Mouse (Mus musculus): ENCODE data around the gene Bbs9. TPM values are rescaled to one million over a fixed set of nuclear protein-coding genes. Genes with fewer than 3 reads are reported as not detected.
"Not testable (repeated sequence)": the region's sequence is repeated elsewhere in the genome, so short reads cannot be mapped to it uniquely, and the experiment has no call there.

The Bbs9 gene
- polyA plus RNA-seq, 1 experiment from 2014 or later, result 12.3 TPM

GRCm38 (mm10) chr9:22711339-22711738 lies 235.8 kb downstream of the Bbs9 start:
- H3K9me3 ChIP-seq (ENCODE audit: control insufficient read depth, low read length), result no peaks in the 10 kb centered on the region
- no peaks in the 10 kb centered on the region for H3K36me3 ChIP-seq (ENCODE audit: control insufficient read depth, insufficient read depth, low read length)
- no peaks in the 10 kb centered on the region for H3K27me3 ChIP-seq (ENCODE audit: control insufficient read depth, insufficient read depth, low read length)
- 91% methylated on average over 2 of the region's 2 CpGs for WGBS
- H3K9ac ChIP-seq (ENCODE audit: low read depth, low read length), result no peak overlapping the region
- H3K27ac ChIP-seq (ENCODE audit: low read depth, low read length), result no peak overlapping the region
- H3K4me3 ChIP-seq (ENCODE audit: low read length), result no peak overlapping the region
- ATAC-seq (ENCODE audit: low FRiP score, low TSS enrichment), result no peak
- H3K4me1 ChIP-seq (ENCODE audit: control insufficient read depth, insufficient read depth, low read length), result no peaks in the 10 kb centered on the region
- H3K4me2 ChIP-seq (replicated peaks; ENCODE audit: low read depth, low read length), result no peak overlapping the region

GRCm38 (mm10) chr9:22712743-22713142 lies 237.2 kb downstream of the Bbs9 start:
- H3K9me3 ChIP-seq (ENCODE audit: control insufficient read depth, low read length), result no peaks in the 10 kb centered on the region
- H3K27me3 ChIP-seq (ENCODE audit: control insufficient read depth, insufficient read depth, low read length), result no peaks in the 10 kb centered on the region
- no peak overlapping the region for H3K4me3 ChIP-seq (ENCODE audit: low read length)
- H3K36me3 ChIP-seq (ENCODE audit: control insufficient read depth, insufficient read depth, low read length), result no peaks in the 10 kb centered on the region
- no peak overlapping the region for H3K4me2 ChIP-seq (replicated peaks; ENCODE audit: low read depth, low read length)
- H3K27ac ChIP-seq (ENCODE audit: low read depth, low read length), result no peak overlapping the region
- 75% methylated on average over 3 of the region's 3 CpGs for WGBS
- no peak overlapping the region for H3K9ac ChIP-seq (ENCODE audit: low read depth, low read length)
- no peaks in the 10 kb centered on the region for H3K4me1 ChIP-seq (ENCODE audit: control insufficient read depth, insufficient read depth, low read length)
- ATAC-seq (ENCODE audit: low FRiP score, low TSS enrichment), result no peak; the same call in 1 of the 2 replicates

GRCm38 (mm10) chr9:22713286-22713685 lies 237.8 kb downstream of the Bbs9 start:
- not testable (repeated sequence) for H3K4me2 ChIP-seq (replicated peaks; ENCODE audit: low read depth, low read length); H3K9ac ChIP-seq (ENCODE audit: low read depth, low read length); H3K27ac ChIP-seq (ENCODE audit: low read depth, low read length); ATAC-seq (ENCODE audit: low FRiP score, low TSS enrichment); H3K27me3 ChIP-seq (ENCODE audit: control insufficient read depth, insufficient read depth, low read length); H3K36me3 ChIP-seq (ENCODE audit: control insufficient read depth, insufficient read depth, low read length); H3K4me3 ChIP-seq (ENCODE audit: low read length); H3K9me3 ChIP-seq (ENCODE audit: control insufficient read depth, low read length); H3K4me1 ChIP-seq (ENCODE audit: control insufficient read depth, insufficient read depth, low read length)
- 41% methylated on average over 4 of the region's 4 CpGs for WGBS

- no peak overlapping the region for H3K9ac ChIP-seq (ENCODE audit: low read depth, low read length)
- H3K36me3 ChIP-seq (ENCODE audit: control insufficient read depth, insufficient read depth, low read length), result no peaks in the 10 kb centered on the region
- H3K27me3 ChIP-seq (ENCODE audit: control insufficient read depth, insufficient read depth, low read length), result no peaks in the 10 kb centered on the region
- no peak for ATAC-seq (ENCODE audit: low FRiP score, low TSS enrichment)
- no peak overlapping the region for H3K4me3 ChIP-seq (ENCODE audit: low read length)
- H3K4me1 ChIP-seq (ENCODE audit: control insufficient read depth, insufficient read depth, low read length), result no peaks in the 10 kb centered on the region
- H3K27ac ChIP-seq (ENCODE audit: low read depth, low read length), result no peak overlapping the region
- WGBS, result 77% methylated on average over 4 of the region's 4 CpGs
- no peaks in the 10 kb centered on the region for H3K9me3 ChIP-seq (ENCODE audit: control insufficient read depth, low read length)
- H3K4me2 ChIP-seq (replicated peaks; ENCODE audit: low read depth, low read length), result no peak overlapping the region
Observed at GRCm38 (mm10) chr9:22717583-22717982, 242.1 kb downstream of the Bbs9 start.

GRCm38 (mm10) chr9:22718174-22718823 lies 242.8 kb downstream of the Bbs9 start:
- no peaks in the 10 kb centered on the region for H3K4me1 ChIP-seq (ENCODE audit: control insufficient read depth, insufficient read depth, low read length)
- H3K27me3 ChIP-seq (ENCODE audit: control insufficient read depth, insufficient read depth, low read length), result no peaks in the 10 kb centered on the region
- WGBS, result 56% methylated on average over 8 of the region's 8 CpGs
- H3K27ac ChIP-seq (ENCODE audit: low read depth, low read length), result no peak overlapping the region
- H3K9ac ChIP-seq (ENCODE audit: low read depth, low read length), result no peak overlapping the region
- H3K4me3 ChIP-seq (ENCODE audit: low read length), result no peak overlapping the region
- no peak for ATAC-seq (ENCODE audit: low FRiP score, low TSS enrichment)
- H3K4me2 ChIP-seq (replicated peaks; ENCODE audit: low read depth, low read length), result no peak overlapping the region
- no peaks in the 10 kb centered on the region for H3K36me3 ChIP-seq (ENCODE audit: control insufficient read depth, insufficient read depth, low read length)
- no peaks in the 10 kb centered on the region for H3K9me3 ChIP-seq (ENCODE audit: control insufficient read depth, low read length)

- Histone ChIP-seq H3K4me1 (ENCODE audit: control insufficient read depth, insufficient read depth, low read length) (no peaks in the 10 kb centered on the region), H3K27me3 (ENCODE audit: control insufficient read depth, insufficient read depth, low read length) (no peaks in the 10 kb centered on the region), H3K4me3 (ENCODE audit: low read length) (no peak overlapping the region), H3K9me3 (ENCODE audit: control insufficient read depth, low read length) (no peaks in the 10 kb centered on the region), H3K4me2 (replicated peaks; ENCODE audit: low read depth, low read length) (no peak overlapping the region), H3K36me3 (ENCODE audit: control insufficient read depth, insufficient read depth, low read length) (no peaks in the 10 kb centered on the region), H3K9ac (ENCODE audit: low read depth, low read length) (no peak overlapping the region), H3K27ac (ENCODE audit: low read depth, low read length) (no peak overlapping the region)
- 76% methylated on average over 1 of the region's 1 CpGs for WGBS
- ATAC-seq (ENCODE audit: low FRiP score, low TSS enrichment), result no peak
Observed at GRCm38 (mm10) chr9:22732646-22733045, 257.1 kb downstream of the Bbs9 start.

GRCm38 (mm10) chr9:22734954-22735353 lies 259.4 kb downstream of the Bbs9 start:
- no peaks in the 10 kb centered on the region for H3K9me3 ChIP-seq (ENCODE audit: control insufficient read depth, low read length)
- 70% methylated on average over 8 of the region's 8 CpGs for WGBS

GRCm38 (mm10) chr9:22735385-22735784 lies 259.9 kb downstream of the Bbs9 start:
- Histone ChIP-seq H3K9ac (ENCODE audit: low read depth, low read length) (no peak overlapping the region), H3K36me3 (ENCODE audit: control insufficient read depth, insufficient read depth, low read length) (no peaks in the 10 kb centered on the region), H3K9me3 (ENCODE audit: control insufficient read depth, low read length) (no peaks in the 10 kb centered on the region), H3K27me3 (ENCODE audit: control insufficient read depth, insufficient read depth, low read length) (no peaks in the 10 kb centered on the region), H3K27ac (ENCODE audit: low read depth, low read length) (no peak overlapping the region), H3K4me1 (ENCODE audit: control insufficient read depth, insufficient read depth, low read length) (no peaks in the 10 kb centered on the region), H3K4me2 (replicated peaks; ENCODE audit: low read depth, low read length) (no peak overlapping the region), H3K4me3 (ENCODE audit: low read length) (no peak overlapping the region)
- ATAC-seq (ENCODE audit: low FRiP score, low TSS enrichment), result no peak
- 94% methylated on average over 8 of the region's 8 CpGs for WGBS

More at GRCm38 (mm10) chr9:22734954-22735353, 259.4 kb downstream of the Bbs9 start:
- ATAC-seq (ENCODE audit: low FRiP score, low TSS enrichment), result no peak
- no peaks in the 10 kb centered on the region for H3K36me3 ChIP-seq (ENCODE audit: control insufficient read depth, insufficient read depth, low read length)
- no peak overlapping the region for H3K27ac ChIP-seq (ENCODE audit: low read depth, low read length)
- no peak overlapping the region for H3K4me3 ChIP-seq (ENCODE audit: low read length)
- no peaks in the 10 kb centered on the region for H3K27me3 ChIP-seq (ENCODE audit: control insufficient read depth, insufficient read depth, low read length)
- H3K4me1 ChIP-seq (ENCODE audit: control insufficient read depth, insufficient read depth, low read length), result no peaks in the 10 kb centered on the region
- no peak overlapping the region for H3K4me2 ChIP-seq (replicated peaks; ENCODE audit: low read depth, low read length)
- H3K9ac ChIP-seq (ENCODE audit: low read depth, low read length), result no peak overlapping the region

- H3K4me2 ChIP-seq (replicated peaks; ENCODE audit: low read depth, low read length), result no peak overlapping the region
- no peaks in the 10 kb centered on the region for H3K36me3 ChIP-seq (ENCODE audit: control insufficient read depth, insufficient read depth, low read length)
- H3K27me3 ChIP-seq (ENCODE audit: control insufficient read depth, insufficient read depth, low read length), result no peaks in the 10 kb centered on the region
- H3K9ac ChIP-seq (ENCODE audit: low read depth, low read length), result no peak overlapping the region
- H3K4me1 ChIP-seq (ENCODE audit: control insufficient read depth, insufficient read depth, low read length), result no peaks in the 10 kb centered on the region
- no peak for ATAC-seq (ENCODE audit: low FRiP score, low TSS enrichment)
- H3K27ac ChIP-seq (ENCODE audit: low read depth, low read length), result no peak overlapping the region
- H3K4me3 ChIP-seq (ENCODE audit: low read length), result no peak overlapping the region
- WGBS, result 80% methylated on average over 6 of the region's 6 CpGs
- H3K9me3 ChIP-seq (ENCODE audit: control insufficient read depth, low read length), result no peaks in the 10 kb centered on the region
Observed at GRCm38 (mm10) chr9:22737893-22738292, 262.4 kb downstream of the Bbs9 start.

Data from kidney, embryonic 14.5 days (tissue).